Mouse (Mus musculus) right cerebral cortex, postnatal 4 days (tissue): ENCODE data around the gene Tdp2.

ENCODE experiments used
- DNase-seq: peaks from one replicate; pipeline ENCODE4 v3.0.0-alpha.2; 2022

Tdp2 gene

GRCm38 (mm10) chr13:24882411-24882810, 50.9 kb downstream of the Tdp2 start:
- peak; percentile 12 for DNase-seq

GRCm38 (mm10) chr13:24889554-24889953, 58.1 kb downstream of the Tdp2 start:
- no peak for DNase-seq
